Mouse (Mus musculus) adrenal gland, postnatal 10 days (tissue): ENCODE measurements around the gene Tubb3. TPM values are rescaled to one million over a fixed set of nuclear protein-coding genes. Genes with fewer than 3 reads are reported as not detected.

ENCODE experiments used
- DNase-seq: peaks from one replicate; pipeline ENCODE4 v3.0.0; 2021; ENCODE audit warnings: mixed read lengths
- long read RNA-seq, 2 experiments: library from polyadenylated mRNA; stranded (forward); transcript quantifications; one replicate each; pipeline ENCODE4 v2.0.0; 2021
- total RNA-seq, 2 experiments: library from RNA; stranded (reverse); gene quantifications; 2 replicates each; pipeline ENCODE4 v1.2.3; 2021

Gene Tubb3
- total RNA-seq, result 10 to 100 TPM; 29.3 to 74.9 TPM
- long read RNA-seq, experiment 1, transcript Tubb3-201 (4 exons, 1,868 nt), result major isoform, 49 of 56 reads
- long read RNA-seq, experiment 1, partial matches to known transcripts, result 0 of 56 reads
- long read RNA-seq, experiment 1, other reads (novel, unspliced or antisense), result 7 of 56 reads
- long read RNA-seq, experiment 2, transcript Tubb3-201 (4 exons, 1,868 nt), result major isoform, 47 of 54 reads
- long read RNA-seq, experiment 2, partial matches to known transcripts, result 1 of 54 reads
- long read RNA-seq, experiment 2, other reads (novel, unspliced or antisense), result 6 of 54 reads

DNA sequence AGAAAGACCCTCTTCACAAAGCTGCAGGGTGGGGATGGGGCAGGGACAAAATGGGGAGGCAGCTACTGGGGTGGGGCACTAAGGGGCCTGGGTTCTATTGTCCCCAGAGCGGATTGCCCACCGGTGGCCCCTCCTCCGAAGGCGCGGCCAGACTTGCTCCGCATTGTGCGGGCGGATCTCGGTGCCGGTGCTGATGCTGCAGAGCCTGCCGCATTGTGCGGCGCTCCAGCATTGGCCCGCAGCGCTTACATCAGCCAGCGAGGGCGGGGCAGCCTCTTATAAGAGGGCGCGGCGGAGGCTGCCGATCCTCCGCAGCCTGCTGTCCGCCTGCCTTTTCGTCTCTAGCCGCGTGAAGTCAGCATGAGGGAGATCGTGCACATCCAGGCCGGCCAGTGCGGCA is at the start of gene Tubb3:
Tubb3 (plus strand) TSS at position 179 of the 400 bp plus-strand sequence.
- peak; percentile 69 for DNase-seq

DNA sequence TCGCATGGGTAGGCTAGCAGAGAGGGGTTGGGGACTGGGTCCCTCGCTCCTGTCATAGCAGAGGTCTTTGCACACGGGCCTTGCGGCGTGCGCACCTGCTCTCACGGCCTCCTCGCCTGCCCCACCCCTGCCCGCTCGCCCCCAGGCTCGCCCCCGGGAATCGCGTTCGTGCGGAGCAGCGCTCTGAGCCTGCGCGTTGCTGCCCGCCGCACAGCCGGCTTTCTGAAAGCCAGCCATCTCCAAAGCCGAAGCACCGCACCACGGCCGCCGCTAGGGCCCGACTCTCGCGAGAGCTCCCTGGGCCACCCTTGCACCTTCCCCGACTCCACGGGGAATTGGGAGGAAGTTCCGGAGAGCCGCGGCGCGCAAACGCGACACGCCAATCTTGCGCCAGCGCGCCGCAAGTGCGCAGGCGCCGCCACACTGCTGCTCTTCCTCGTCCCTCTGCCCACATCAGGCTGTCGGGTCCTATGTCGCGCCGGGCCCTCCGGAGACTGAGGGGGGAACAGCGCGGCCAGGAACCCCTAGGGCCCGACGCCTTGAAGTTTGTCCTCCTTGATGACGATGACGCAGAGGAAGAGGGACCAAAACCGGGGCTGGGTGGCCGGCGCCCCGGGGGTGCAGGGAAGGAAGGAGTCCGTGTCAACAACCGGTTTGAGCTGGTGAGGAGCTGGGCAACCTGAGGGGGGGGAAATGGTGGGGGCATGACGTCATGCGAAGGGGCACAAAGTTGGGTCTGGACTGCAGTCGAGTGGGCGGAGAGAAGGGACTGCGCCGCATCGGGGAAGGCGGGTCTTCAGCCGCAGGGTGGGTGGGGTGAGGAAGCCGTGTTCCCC is 37.6 kb upstream of the Tubb3 start, which contains the start of gene Tcf25:
Tcf25 (plus strand) TSS at position 351 of the 836 bp plus-strand sequence.
- DNase-seq, result peak; percentile 96

DNA sequence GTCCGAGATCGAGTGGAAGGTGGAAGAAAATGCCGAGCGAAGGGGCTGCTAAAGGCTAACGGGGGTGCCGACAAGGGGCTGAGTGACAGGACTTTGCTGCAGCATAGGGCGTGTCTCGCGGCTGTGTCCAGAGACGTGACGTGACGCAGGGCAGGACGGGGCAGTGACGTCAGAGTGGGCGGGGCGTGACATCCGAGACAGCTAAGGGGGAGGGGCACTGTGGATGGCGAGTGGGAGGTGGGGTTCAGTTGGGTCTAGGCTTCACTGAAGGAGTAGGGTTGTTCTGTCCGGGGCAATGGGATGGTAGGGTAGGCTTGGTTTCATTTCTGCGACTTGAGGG is 37.0 kb upstream of the Tubb3 start:
- DNase-seq, result peak; percentile 98

DNA sequence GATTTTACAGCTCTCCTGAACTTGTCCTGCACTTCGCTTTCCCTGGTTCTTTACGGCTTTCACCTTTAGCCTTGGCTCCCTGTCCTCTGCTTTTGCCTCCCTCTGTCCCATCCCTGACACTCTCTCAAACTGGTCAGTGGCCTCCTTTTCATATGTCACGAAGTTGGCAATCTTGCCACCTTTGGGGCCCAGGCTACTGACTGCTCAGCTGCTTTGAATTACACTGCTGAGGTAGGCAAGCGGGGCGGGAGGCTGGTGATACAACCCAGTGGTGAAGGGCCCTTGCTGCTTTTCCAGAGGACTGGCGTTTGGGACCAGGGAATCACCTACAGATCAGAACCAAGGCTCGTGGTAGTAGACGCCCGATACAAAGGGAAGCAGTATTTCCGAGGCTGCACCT is 35.5 kb upstream of the Tubb3 start:
- no peak for DNase-seq

DNA sequence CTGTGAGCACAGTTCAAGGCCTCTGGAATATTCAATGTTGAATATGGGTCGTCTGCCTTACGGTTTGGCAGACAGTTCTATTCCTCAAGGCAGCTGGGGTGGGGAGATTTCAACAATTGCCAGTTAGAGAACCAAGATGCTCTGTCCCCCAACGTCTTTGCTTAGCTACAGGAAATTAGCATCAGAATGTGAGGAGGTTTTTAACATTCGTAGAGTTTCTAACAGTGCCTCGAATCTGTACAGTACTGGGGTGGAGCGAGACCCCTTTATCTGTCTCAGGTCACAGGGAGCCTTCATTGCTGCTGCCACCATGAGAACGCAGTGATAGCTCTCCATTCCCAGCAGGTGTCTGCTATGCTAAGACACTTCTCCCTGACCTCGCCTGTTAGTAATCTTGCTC is 35.1 kb upstream of the Tubb3 start:
- no peak for DNase-seq

DNA sequence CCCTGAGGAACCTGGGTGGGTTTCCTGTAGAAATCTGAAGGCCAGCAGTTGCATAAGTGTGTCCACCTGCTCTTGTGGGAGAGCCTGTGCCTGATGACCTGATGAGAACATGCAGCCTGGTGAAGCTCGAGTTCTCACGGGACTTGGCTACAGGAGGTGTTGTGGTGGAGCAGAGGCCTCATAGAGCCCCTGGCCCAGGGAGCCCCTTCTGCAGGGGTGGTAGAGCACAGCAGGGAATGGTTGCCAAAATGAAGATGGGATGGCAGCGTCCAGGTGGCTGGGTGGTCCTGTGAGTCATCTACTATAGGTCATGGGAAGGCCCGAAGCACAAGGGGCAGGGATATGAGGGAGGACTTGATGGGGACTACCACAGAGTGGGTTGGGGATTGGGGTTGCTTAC is 29.5 kb upstream of the Tubb3 start:
- DNase-seq, result no peak

DNA sequence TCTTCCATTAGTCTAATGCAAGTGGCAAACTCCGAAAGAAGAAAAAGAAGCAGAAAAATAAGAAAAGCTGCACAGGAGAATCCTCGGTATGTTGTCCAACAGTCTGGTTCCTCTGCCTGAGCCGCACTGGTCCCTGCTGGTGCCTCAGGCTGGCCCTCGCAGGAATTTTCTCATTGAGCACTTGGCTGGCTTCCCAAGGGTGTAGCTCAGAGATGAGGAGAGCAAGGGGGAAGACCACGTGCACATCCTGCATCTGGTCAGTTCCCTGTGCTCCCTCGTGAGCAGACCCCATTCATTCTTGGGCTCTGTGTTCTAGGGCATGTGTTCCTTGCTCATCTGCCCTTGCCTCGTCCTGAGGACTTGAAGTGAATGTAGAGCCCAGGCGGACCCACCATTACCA is 28.7 kb upstream of the Tubb3 start:
- DNase-seq, result no peak

DNA sequence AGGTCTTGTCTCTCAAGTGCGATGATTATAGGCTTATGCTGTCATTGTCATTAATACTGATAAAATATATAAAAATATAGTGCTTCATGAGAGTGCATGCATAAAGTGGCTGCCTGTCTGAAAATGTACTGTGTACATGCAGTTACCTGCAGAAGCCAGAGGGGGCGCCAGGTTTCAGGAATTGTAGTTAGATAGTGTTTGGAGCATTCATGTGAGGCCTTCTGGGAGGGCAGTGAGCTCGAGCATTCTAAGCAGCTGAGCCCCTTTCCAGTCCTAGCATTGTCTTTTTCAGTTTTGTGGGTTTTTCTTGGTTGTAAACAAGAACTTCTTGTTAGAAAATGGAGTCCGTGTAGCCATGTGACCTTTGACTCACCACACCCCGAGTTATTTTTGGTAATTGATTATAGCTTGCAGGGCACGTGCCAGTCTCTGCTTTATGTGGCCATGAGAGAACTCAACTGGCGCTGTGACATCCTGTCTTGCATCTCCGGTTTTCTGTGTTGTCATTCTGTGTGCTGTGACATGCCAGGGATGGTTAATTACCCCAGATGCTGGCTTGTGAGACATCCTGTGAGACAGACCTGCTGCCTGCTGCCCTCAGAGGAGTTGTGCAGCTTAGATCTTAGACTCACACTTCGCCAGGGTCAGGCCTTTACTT is 26.2 kb upstream of the Tubb3 start:
- peak; percentile 51 for DNase-seq

DNA sequence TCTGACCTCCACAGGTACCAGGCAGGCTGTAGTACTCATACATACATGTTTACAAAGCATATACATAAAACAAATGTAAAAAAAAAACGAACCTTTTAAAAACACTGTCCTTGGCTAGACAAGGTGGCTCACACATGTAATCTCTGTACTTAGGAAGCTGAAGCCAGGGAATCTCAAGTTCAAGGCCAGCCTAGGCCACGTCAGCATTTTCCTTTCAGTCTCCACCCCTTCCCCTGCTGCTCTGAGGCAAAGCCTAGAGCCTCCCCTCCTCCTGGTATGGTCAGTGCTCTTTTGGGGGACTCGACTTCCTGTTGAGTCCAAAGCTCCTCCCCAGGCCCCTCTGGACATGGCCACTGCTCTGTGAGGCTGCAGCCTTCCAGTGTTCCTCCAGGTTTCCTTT is 24.2 kb upstream of the Tubb3 start:
- DNase-seq, result peak; percentile 49

DNA sequence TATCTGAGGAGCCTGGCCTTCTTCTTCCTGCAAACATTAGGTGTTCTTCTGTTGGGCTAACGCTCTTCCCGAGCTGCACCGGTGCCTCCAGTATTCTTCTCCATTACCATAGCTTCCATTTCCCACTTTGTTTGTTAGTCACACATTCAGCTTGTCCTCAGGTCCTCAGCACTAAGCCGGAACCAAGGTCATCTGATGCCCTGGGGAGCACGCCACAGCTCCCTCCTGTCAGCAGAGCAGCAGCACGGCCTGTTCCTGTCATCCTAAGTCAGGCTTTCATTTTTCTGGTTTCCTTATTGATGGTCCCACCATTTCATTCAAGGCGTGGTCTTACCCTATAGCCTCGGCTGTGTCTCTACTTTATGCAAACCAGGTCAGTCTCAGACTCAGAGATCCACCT is 23.4 kb upstream of the Tubb3 start:
- DNase-seq, result no peak

DNA sequence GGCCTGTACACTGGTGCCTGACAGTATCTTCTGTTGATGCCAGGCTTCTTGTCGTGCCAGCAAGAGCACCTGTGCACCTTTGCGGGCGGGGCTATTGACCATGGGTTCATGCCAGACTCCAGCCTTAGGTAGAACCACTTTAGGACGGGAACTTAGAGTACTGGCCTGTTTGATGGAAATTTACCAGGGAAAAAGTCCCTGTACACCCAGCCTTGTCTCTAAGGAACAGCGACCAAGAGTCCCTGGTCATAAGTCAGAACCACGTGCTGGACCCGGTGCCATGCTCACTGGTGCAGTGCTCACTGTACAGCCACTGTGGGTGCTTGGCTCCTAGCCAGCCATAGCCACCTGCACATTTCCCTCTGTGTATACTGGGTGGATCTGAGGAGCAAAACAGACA is 22.2 kb upstream of the Tubb3 start:
- no peak for DNase-seq

DNA sequence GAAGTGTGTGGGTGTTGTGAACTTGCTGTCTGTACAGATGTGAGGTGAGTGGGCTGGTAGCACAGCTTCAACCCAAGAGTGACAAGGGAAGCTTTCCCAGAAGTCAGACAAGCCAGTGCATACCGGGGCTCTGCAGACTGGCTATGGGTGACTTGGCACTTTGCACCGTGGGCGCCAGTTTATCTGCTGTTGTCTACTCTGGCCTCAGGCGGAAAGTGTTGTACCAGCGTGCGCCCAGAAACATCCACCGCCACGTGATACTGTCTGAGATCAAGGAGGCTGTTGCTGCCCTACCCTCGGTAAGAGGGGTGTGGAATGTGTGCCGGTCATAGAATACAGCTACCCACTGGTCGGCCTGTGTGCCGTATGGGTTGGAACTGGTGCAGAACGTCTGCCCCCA is 12.9 kb upstream of the Tubb3 start:
- DNase-seq, result no peak

DNA sequence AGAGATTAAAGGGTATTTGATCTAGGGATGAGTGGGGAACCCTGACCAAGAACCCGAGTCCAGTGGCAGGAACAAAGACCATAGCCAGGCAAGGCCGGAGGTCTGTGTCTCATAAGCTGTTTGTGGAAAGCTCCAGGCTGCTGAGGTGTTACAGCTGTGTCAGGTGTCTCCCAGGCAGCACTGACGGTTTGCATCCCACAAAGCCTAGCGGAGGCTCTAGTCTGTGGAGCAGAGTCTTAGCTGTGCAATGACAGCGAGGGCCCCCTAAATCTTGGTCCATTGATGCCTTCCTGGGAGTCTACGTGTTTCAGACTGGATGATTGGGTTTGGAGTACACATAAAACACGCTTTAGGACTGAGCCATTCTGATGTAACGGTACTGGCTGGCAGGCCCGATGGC is 9.3 kb upstream of the Tubb3 start:
- no peak for DNase-seq

DNA sequence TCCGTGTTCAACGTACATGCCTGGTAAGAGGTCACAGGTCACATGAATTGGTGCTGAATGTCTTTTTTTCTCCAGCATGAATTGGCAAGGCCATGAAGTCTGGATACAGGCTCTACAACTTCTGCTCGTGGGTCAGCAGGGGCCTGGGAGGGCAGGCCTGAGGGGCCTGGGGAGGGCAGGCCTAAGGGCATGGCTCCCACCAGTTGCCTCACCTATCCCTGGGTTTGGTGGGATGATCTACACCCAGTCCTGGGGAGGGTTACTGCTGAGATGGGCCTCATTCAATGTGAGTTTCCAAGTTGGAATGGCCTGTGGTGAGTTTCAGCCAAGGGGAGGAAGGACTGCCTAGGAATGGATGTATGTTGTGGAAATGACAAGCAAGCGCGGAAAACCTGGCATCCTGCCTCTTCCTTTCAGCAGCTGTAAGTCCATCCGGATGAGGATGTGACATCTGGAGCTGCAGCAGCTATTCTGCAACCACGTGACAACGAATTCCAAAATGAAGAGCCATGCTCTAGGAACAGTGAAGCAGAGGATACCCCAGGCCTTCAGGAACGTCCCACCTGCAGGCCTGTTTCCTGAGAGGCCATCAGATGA is 8.4 kb upstream of the Tubb3 start:
- DNase-seq, result no peak

DNA sequence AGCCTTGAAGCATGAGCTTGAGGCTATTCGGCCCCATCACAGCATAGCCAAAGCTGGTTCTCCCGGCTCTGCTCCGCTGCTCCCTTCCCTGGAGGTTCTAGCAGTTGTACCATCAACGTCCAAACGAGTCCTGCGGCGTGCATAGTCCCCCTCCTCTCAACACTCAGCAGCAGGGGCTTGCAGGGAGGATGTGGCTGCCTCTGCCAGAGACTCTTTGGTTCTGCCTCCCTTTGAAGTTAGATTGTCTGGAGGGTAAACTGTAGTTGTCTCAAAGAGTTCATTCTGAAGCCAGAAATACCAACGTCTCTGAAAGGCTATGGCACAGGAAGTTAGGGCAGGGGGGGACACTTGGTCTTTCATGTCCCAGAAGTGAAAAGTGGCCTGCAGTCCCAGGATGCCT is 6.7 kb upstream of the Tubb3 start:
- DNase-seq, result no peak

DNA sequence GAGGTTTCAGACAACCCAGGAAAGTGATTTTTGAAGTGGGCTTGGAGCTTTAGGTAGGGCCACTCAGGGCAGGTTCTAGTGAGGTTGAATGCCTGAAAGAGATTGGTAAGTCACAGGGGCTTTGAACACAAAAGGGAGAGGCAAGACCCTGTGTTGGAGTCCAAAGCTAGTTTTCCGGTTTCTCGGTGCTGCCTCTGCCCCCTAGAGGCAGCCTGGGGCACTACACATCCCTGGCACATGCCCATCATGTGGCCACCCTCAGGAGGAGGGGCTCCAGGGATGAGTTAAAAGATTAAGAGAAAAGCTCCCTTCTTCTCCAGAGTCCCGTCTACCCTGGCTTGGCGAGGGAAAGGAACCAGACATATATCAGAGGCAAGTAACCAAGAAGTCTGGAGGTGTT is 4.4 kb upstream of the Tubb3 start, which contains the start of gene Mc1r:
Mc1r (plus strand) TSS at position 322 of the 400 bp plus-strand sequence.
- peak; percentile 78 for DNase-seq

DNA sequence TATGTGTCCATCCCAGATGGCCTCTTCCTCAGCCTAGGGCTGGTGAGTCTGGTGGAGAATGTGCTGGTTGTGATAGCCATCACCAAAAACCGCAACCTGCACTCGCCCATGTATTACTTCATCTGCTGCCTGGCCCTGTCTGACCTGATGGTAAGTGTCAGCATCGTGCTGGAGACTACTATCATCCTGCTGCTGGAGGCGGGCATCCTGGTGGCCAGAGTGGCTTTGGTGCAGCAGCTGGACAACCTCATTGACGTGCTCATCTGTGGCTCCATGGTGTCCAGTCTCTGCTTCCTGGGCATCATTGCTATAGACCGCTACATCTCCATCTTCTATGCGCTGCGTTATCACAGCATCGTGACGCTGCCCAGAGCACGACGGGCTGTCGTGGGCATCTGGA is 3.6 kb upstream of the Tubb3 start:
- DNase-seq, result no peak

DNA sequence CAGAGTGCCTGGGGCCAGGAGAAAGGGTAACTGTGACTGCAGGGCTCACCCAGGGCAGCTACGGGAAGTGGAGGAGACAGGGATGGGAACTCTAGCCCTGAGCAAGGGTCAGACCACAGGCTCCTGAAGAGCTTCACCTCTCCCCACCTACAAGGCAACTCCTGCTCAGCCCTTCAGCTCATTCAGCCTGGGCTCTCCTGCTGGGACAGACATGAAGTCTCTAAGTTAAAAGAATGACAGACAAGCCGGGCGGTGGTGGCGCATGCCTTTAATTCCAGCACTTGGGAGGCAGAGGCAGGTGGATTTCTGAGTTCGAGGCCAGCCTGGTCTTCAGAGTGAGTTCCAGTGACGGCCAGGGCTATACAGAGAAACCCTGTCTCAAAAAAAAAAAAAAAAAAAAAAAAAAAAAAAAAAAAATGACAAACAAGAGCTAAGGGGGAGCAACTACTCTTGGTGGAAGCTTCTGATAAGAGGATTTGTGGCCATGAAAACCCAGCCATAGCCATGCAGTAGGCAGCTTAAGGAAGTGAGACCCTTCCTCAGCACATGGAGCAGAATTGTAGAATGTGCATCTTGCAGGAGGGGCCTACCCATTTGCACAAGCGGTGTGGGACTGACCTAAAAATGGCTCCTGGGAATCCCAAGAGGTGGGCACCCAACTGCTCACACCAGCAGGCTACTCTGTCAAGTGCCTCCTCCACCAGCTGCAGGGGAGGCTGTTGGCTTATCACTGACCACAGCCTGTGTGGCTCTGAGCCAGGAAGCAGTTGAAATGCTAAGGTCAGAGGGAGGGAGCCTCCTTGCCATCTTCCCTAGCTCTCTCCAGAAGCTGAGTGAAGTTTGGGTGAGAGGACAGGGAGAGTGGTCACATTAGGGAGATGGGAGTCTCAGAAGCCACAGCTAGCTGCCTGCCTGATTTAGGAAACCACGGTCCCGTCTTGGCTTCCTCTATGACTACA is 2.4 kb upstream of the Tubb3 start:
- DNase-seq, result peak; percentile 75

DNA sequence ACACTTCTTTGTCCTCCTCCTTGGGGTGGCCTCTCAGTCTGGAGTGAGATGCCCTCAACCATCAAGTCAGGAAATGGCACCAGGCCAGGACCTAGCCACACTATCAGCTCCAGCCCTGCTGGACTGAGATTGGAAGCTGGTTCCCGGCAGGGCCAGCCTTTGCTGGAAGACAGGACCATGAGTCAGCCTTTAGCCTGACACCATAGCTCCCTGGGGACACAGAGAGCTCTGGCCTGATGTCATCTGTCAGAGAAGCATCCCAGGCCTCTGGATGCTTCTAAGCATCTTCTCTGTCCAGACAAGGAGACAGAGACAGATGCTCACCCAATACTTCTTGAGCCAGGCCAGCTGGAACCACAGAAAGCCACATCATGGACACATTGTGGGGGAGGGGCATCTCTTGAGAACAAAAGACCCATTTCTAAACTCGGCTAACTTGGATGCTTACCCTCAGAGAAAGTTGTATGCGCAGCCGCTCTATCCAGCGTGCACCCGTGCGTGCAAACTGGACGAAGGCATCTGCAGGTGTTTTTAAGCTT is 1.1 kb upstream of the Tubb3 start:
- DNase-seq, result peak; percentile 63

DNA sequence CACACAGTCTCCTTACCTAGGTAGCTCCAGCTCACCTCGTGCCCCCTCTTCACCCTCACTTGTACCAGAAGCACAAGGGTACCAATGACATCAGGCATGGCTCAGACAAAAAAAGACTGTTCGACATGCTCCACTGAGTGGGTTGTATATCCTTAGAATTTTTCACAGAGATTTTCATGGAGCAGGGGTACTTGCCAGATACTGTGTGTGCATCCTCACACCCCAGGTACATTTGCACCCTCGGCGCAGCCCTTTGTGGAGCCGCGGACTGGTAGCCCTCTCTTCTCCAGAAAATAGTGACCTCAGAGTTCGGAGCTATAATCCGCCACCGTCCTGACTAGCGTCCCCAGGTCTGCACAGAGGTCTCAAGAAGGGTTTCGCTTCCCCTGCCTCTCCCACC is 436 bp upstream of the Tubb3 start:
- DNase-seq, result no peak

DNA sequence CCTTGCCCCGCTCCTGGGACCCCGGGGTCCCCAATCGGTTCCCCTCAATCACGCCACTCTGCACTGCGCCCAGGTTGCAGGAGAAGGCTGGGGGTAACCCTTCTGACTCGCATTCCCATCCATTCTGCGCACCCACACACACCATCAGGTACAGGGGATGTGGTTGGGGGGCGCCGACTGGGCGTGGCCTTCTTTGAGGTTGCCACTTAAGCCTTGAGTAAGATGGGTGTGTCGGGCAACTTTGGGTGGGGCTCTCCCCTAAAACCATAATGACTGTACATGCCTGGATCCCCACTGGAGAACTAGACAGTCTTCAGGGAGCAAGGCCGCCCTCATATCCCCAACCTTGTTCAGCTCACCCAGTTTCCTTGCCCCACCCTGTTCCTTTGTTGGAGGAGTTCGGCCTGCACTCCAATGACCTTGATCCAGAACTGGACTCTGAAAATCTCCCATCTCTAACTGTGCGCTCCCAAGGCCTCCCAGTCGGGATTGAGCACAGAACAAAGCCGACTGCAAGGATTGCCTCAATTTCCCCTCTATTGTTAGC is 630 bp downstream of the Tubb3 start:
- no peak for DNase-seq
